Mouse (Mus musculus) gastrocnemius, postnatal 25 days (tissue): Measurements from ENCODE around the gene Ubxn11. TPM values are rescaled to one million over a fixed set of nuclear protein-coding genes. Genes with fewer than 3 reads are reported as not detected.
A peak's percentile ranks its signal among the peaks of the same experiment; 100 is the strongest.

ENCODE experiments used
- DNase-seq: peaks from one replicate; pipeline ENCODE4 v3.0.0; 2022
- long read RNA-seq, 2 experiments: library from polyadenylated mRNA; stranded (forward); transcript quantifications; one replicate each; pipeline ENCODE4 v2.0.0; 2021
- total RNA-seq, 2 experiments: library from RNA; stranded (reverse); gene quantifications; 1 replicate in 1 of 2; 2 replicates in 1 of 2; pipeline ENCODE4 v1.2.3; 2021

The Ubxn11 gene
- total RNA-seq: 1 to 10 TPM; 1.0 to 1.3 TPM
- long read RNA-seq, experiment 1: 0 reads
- long read RNA-seq, experiment 2: 0 reads

DNA sequence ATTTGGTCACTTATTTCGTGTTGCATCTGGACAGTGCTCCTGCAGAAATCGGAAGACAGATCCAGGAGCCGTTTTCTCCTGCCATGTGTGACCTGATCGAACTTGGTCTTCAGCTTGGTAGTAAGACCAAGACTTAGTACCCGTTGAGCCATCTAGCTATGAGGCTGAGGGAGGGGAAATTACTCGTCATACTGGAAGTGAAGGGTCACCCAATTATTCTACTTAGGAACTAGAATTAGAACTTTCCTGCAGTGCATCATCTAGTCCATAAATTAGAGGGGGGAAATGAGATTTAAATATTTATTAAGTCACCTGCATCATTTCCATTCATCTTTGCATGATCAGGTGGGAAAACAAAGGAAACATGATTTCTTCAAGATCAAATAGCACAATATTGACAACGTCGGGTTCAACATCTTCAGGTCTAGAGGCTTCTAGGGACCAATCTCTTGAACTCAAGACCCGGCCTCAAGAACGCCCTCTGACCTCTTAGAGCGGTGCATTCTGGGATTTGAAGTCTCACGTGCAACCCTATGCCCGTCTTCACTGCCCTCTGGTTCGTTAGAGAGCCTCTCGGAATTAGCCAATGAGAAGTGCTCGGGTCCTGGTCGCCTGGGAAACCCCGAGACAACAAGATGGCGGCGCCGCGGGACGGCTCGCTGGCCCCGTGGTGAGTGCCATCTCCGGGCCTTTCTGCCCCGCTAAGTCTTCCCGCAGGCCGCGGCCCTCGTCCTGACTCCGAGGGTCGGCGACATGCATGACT is at the start of gene Ubxn11:
Gene Ubxn11 (plus strand): TSS at position 592 of the 763 bp plus-strand sequence.
- DNase-seq: peak; percentile 79

DNA sequence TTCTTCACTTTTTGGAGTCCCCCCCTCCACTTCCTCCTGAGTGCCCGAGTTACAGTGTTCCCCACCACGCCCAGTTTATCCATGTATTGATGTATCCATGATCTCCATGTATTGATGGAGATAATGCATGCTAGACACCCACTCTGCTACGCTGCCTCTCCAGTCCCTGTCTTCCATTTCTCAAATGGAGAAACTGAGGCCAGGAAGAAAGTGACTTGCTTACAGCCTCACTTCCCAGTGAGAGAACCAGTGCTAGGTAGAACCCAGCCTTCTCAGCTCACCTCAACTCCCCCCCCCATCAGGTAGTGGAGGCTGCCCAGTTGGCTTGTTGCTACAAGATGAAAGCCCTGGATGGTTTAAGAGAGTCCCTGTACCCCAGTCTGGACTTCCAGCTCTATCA is 48.8 kb upstream of the Ubxn11 start, which contains the start of gene Zfp683:
Gene Zfp683 (plus strand): TSS at position 301 of the 400 bp plus-strand sequence.
- DNase-seq: no peak

DNA sequence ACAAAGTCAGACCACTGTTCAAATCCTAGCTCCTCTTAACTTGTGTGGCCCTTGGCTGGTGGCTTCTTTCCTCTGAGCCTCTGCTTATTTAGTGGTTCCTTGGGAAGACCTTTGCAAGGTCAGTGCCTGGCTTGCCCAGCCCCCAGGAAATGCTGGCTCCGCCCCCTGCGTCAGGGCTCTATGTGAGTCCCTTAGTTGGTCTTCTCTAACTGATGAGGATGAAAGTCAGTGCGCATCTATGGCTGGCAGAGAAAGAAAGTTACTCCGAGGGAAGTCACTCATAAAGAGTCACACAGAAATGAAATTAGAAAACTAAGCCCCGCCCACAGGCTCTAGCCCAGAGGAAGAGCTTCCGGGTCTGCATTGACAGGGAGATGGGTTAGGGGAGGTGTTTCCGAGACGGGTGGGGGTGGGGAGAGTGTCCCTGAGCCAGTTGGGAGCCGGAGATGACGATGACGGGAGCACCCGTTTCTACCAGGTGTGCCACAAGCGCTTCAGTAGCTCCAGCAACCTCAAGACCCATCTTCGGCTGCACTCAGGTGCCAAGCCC is 44.1 kb upstream of the Ubxn11 start:
- DNase-seq: no peak

DNA sequence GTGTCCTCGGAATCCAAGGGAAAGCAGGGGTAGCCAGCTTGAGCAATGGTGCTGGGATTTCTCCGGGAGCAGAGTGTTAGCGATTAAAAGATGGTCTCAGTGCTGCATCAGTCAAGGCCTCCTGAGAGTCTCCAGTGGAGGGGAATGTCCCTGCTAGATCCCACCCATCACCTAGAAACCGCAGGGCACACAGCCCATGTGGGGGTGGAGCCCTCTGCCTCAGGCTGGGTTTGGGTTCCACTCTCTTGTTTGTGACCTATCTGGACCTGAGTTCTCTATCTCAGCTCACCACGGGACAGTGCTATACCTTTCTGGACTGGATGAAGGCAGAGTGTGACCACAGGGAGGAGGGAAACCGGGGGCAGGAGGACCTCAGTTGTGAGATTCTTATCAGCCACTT is 43.5 kb upstream of the Ubxn11 start:
- DNase-seq: no peak

DNA sequence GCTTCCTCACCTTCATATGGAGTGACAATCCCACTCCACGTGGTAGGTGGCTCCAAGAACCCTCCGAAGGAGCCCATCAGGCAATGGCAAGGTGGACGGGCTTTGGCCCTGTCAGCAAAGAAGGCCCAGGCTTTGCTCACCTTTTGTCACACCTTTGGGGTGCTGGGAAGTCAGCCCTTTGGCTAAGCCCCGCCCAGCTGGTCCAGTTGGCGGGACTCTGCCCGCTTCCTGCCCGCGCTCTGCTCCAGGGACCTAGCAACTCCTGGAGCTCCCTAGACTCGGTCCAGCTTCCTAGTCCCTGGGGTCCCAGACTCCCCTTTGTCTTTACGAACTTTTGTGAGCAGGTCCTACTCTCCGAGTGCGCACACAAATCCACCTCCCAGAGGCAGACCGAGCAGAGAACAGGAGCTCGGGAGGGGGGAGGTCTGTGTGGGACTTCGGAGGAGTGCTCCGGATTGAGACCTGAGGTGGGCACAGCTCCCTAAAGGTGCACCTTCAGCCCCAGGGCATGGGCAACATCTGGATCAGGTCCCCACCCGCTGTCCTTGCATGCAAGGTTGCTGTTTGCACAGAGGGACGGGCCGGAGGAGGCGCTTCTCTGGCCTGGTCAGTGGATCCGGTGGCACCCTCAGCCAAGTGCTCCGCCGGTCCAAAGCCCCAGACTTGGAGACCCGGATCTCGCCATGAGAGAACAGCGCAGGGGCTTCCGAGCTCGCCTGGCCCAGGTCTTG is 42.1 kb upstream of the Ubxn11 start, which contains the start of gene Crybg2:
Gene Crybg2 (plus strand): TSS at position 681 of the 731 bp plus-strand sequence.
- DNase-seq: no peak

DNA sequence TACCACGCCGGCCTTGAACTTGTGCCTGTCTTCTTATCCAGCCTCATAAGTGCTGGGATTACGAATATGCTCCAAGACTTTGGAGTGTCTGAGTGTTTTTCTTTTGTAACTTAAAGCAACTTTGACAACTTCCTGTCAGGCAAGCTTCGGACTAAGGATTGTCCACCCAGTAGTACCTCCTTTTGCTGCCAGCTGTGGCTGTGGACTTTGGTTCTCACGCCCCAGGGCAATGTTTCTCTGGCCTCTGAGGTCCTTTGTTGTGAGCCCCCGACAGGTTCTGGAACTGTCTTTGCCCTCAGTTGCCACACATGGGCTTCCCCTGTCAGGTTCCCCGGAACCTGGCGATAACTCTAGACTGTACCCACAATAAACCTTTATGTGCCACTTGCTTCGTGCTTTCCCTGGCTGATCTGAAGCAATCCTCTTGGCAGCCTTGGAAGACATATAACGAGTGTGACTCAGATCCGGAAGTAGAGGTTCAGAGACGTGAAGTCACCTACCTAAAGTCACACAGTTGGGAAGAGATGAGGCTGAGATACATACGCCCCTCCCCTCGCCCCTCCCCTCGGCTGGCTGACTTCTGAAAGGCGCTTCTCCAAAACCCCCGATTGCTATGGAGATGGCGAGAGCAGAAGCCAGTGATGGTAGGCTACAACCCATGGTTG is 41.1 kb upstream of the Ubxn11 start:
- no peak for DNase-seq

DNA sequence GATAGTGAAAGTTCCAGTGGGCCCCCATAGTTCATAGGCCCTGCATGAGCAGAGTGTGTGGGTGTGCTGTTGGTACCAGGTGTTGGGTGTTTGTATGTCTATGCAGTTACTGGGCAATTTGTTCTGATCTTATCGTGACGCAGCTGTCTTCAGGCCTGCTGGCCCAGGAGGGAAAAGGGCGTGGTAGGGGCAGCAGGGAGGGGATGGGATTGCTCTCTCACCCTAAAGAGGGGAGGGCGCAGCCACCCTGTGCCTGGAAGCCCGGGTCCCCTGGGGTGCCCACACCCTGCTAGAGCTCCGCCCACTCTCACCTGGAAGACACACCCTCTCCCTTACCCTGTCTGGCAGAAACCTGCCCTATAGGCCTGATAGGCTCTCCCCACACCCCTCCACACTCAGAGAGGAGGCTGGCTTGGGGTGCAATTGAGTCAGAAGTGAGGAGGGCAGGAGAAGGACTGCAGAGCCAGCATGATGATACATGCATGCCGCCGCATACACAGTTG is 40.4 kb upstream of the Ubxn11 start:
- DNase-seq: no peak

DNA sequence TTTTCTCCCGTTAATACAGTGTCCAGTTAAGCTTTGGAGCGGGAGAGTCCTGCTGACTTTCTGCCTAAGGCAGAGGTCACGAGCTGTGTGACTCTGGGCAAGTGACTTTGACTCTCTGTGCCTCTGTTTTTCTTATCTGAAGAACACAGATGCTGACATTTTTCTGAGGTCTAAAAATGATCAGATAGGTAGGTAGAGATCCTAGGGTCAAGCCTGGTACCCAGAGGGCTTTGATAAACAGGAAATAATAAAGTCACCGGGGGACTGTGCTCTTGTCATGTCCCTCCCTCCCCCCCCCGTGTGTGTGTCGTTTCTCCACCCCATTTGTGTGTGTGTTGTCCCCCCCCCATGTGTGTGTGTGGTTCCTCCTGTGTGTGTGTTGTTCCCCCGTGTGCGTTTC is 39.8 kb upstream of the Ubxn11 start:
- DNase-seq: no peak

DNA sequence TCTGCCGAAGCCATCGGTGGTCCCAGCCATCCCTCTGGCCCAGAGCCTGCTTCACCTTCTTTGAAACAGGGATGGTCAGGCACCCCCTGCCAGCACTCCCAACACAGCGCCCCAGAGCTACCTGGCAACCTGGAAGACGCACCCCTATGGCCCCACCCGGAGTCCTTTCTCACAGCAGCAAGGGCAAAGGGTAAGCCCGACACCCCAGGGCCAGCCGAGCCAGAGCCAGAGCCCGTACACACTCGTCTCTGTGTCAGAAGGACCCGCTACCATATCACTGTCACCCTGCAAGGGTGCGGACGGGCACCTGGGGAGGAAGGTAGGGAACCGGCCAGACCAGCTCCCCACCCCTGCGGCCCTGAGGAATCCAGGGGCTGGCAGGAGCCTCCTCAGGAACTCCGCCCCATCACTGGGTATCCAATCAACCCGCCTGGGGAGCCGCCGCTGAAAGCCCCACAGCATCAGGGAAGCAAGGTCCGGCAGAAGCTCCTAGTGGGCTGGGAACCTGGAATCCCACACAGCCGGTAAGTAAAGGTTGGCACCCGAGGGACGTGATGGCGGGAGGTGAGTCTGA is 36.9 kb upstream of the Ubxn11 start:
- no peak for DNase-seq

DNA sequence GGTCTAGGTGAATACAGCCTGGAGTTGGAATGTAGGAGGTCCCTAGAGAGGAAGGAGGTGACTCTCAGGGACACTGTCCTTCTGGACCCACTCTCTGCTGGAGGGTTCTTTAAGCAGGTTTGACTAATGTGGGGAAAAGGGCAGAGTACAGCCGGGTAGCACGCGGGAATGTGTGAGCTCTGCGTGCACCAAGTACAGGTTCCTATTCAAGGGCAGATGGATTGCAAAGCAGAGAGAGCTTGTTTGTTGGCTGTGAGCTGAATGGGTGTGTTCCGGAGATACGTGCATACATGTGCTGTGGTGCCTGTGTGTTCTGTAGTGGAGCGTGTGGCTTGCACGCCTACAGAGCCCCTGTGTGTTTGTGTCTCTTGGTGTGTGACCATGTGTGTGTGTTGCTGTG is 35.0 kb upstream of the Ubxn11 start:
- DNase-seq: no peak

DNA sequence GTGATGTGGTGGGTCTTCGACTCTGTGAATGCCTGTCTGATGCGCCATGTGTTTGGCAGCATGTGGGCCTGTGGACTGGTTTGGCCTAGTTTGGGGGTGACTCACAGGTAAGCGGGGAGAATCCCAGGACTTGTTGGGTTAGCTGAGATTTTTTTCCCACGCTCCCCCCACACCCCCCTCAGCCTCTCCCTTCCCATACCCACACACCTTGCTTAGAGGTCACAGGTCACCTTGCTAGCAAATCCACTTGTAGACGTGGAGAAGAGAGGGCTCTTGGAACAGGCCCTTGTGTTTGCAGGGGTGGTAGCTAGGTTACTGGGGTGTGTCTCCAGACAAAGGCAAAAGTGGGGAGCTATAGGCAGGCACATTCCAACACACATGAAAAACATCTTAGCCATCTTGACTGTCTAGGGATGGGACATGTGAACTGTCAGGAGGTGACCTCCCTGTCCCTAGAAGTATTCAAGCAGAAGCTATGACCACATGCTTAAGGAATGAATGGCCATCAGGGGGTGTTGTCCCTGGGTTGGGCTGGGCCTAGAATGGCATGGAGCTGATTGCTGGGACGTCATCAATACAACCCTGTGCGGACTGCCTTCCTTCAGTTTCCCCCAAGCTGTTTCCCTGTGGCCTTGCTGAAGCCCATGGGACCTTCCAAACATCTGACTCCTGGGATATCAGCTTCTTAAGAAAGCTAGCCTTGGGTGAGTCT is 34.4 kb upstream of the Ubxn11 start:
- no peak for DNase-seq

DNA sequence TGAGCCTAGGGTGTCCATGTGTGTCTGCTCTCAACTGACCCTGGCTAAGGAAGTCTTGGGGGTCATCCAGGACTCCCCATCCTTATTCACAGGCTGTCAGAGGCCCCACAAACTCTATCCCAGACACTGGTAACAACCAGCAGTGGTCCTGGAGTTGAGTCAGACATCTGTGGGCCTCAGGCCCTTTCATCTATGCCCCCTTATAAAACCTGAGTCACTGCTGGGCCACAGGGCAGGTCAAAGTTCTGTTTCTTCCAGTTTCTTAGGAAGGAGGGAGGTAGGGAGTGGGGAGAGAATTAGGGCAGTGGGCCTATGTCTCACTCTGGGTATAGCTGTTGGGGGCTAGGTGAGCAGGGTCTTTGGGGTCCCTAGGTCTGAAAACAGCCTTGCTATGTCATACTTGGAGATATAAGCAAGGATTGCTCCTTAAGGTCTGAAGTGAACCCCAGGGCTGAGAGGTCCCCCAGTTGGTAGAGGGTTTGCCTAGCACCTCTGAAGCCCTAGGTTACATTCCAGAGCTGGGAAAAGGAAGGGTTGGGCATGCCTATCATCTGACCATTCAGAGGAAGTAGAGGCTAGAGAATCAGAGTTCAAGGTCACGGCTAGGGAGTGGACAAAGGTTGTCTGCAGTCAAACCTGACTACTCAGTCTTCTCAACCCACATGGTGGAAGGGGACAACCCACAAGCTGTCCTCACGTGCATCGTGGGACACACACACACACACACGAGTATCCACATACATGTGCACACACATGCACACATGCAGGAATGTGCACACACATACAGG is 33.4 kb upstream of the Ubxn11 start:
- no peak for DNase-seq

DNA sequence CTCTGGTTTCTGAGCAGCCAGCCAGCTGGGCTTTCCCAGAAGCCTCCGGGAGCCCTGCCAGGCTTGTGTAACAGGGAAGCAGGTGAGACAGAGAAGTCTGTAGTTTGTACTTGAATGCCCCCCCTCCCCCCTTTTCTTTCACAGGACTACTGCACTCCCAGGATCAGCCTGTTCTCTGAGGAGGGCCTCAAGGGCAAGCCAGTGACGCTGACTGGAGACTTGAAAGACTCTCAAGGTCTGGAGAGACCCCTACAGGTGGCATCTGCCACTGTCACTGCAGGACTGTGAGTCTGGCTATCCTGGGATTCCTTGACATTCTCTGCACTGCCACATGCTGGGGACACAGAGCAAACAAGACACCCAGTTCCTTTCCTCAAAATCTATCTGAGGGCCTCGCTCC is 23.7 kb upstream of the Ubxn11 start:
- no peak for DNase-seq

DNA sequence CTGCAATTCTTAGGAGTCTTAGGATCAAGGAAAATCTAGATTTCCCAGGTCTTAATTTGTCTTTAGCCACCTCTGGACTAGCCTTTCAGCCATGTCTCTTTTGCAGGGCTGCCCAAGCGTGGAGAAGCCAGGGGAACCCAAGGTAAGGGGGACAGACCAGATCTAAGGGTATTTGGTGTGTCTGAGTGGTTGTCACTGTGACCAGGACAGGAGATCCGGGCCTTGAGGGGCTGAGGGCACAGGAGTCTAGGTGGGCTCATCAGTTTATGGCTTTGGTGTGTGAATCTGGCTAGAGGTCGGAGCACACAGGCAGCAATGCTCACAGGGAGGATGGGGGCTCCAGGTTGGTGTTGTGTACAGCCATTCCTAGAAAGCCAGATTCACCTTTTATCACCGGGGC is 21.7 kb upstream of the Ubxn11 start:
- no peak for DNase-seq

DNA sequence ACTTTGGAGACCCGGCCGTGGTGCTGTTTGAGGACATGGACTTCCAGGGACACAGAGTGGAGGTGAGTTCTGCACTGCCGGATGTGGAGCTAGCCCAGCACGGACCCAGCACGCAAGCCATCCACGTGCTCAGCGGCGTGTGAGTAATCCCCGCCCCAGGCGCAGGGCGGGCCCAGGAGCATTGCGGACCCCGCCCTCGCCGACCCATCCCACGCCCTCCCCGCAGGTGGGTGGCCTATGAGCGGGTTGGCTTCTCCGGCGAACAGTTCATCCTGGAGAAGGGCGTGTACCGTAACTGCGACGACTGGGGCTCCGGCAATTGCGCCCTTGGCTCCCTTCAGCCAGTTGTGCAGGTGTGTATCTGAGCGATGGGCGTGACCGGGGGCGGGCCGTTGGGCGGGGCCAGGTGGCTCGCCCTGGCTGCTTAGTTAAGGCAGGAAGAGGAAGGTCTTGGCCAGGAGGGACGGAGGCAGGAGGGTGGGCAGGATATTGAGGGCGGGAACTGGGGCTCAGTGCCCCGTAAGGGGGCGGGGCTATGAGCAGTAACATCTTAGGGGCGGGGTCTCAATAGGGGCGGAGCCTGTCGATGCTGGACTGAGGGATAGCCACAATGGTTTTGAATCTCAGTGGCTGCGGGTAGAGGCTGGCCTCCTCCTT is 20.5 kb upstream of the Ubxn11 start:
- DNase-seq: peak; percentile 44

DNA sequence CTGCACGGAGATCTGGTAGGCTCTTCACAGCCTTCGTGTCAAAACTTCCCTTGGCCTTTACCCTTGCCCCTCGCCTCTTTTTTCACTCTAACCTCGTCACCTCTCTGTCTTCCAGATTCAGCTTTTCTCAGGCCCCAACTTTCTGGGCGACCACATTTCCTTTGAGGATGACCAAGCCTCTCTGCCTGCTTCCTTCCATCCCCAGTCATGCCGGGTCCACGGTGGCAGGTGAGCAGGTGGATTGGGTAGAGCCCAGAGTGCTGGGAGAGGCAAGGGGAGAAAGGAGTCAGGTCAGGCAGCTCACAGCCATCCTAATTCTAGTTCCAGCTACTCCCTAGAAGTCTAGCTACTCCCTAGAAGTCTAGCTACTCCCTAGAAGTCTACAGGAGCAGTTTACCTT is 19.9 kb upstream of the Ubxn11 start:
- DNase-seq: no peak

DNA sequence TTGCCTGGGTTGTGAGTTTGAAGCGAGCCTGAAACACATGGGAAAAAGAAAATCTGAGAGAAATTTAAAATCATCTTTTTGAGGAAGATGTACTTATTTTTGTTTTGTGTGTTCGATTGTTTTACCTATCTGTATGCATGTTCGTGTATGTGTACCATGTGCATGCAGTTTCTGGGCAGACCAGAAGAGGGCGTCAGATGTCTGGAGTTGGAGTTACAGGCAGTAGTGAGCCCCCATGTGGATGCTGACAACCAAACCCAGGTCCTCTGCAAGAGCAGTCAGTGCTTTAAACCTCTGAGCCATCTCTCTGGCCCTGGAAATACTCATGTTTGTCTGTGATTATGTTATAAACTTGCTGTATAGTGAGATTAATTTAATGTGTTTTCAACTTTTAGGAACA is 17.4 kb upstream of the Ubxn11 start:
- no peak for DNase-seq

DNA sequence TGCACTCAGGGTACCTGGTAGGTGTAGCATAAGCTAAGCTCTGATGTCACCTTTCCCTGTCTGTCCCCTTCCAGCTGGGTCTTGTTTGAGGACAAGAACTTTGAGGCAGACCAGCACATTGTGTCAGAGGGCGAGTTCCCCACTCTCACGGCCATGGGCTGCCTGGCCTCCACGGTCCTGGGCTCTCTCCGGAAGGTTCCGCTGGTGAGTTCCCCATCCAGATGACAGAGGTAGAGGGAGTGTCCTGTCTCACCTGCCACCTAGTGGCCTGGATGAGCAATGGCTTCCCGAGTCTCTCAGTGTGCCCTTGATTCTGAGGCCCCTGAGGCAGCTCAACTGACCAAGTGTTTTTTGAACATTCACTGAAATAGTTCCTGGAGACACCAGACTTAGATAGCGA is 15.0 kb upstream of the Ubxn11 start:
- DNase-seq: no peak

DNA sequence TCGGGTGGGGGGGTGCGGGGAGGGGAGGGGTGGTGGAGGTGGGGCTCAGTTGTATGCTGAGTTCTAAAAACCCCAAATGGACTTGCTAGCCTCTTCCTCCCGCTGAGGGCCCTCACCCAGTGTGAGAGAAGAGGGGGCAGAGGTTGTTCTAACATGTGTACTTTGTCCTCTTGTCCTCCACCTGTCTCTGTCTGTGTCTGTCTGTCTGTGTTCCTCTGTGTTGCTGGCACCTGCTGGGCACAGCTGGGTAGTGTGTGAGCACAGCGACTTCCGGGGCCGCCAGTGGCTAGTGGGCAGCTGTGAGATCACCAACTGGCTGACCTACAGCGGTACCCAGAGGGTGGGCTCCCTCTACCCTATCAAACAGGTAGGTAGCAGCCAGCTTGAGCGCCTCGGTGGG is 13.3 kb upstream of the Ubxn11 start:
- DNase-seq: no peak
